Mouse (Mus musculus): Measurements from ENCODE around the gene Gja5. TPM values are rescaled to one million over a fixed set of nuclear protein-coding genes. Genes with fewer than 3 reads are reported as not detected.
"Not testable (repeated sequence)": the region's sequence is repeated elsewhere in the genome, so short reads cannot be mapped to it uniquely, and the experiment has no call there.

The Gja5 gene
- polyA plus RNA-seq, 1 experiment from 2014 or later = 3.7 TPM

DNA sequence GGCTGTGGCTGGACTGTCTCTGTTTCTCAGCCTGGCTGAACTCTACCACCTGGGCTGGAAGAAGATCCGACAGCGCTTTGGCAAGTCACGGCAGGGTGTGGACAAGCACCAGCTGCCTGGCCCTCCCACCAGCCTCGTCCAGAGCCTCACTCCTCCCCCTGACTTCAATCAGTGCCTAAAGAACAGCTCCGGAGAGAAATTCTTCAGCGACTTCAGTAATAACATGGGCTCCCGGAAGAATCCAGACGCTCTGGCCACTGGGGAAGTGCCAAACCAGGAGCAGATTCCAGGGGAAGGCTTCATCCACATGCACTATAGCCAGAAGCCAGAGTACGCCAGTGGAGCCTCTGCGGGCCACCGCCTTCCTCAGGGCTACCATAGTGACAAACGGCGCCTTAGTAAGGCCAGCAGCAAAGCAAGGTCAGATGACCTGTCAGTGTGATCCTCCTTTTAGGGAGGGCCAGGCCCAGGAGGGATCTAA lies 146.8 kb downstream of the Gja5 start:
- no peak for ATAC-seq (ENCODE audit: low FRiP score)
- Histone ChIP-seq H3K27ac (no peak overlapping the region), H3K9ac (no peak overlapping the region), H3K27me3 (no peaks in the 10 kb centered on the region), H3K4me2 (no peak overlapping the region), H3K9me3 (no peaks in the 10 kb centered on the region), H3K4me3 (no peak overlapping the region), H3K4me1 (replicated peaks) (peaks cover 17% of the 10 kb centered on the region; the same call in 1 of the 2 replicates), H3K36me3 (no peaks in the 10 kb centered on the region)
- WGBS = 46% methylated on average over 13 of the region's 13 CpGs

DNA sequence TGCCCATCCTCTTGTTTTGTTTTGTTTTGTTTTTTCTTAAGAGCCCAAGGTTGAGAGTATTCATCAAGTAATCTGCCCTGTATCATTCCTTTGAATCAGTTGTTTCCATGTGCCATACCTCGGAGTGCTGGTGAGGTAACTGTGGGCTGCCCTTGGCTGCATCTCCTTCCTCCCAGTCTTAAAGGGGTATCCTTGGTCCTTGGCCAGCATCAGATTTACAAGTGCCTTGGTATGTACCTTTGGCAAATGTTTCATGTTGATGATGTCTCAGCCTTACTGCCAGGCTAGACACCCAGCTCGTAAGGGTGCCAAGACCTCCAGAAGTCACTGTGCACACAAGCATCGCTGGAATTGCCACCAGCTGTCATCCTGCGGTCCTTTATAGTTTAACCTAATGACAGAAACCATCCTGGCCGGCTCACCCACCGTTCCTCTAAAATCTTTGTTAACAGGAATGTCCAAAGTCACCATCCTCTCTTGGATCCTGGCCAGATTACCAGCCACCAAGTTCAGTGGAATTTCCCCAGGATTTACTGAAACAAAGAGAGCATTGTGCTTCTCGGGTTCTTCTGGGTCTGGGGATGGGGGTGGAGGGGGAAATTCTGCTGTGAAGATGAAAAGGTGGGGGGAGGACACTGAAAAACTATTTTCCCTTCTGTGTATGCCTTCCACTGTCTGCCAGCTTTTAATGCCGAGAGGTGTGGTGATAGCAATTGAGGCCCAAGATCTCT lies 147.7 kb downstream of the Gja5 start:
- H3K4me3 ChIP-seq = no peak overlapping the region
- H3K9ac ChIP-seq = no peak overlapping the region
- H3K4me1 ChIP-seq (replicated peaks) = peaks cover 17% of the 10 kb centered on the region; the same call in 1 of the 2 replicates
- no peaks in the 10 kb centered on the region for H3K9me3 ChIP-seq
- 48% methylated on average over 8 of the region's 8 CpGs for whole genome bisulfite sequencing
- H3K36me3 ChIP-seq = no peaks in the 10 kb centered on the region
- no peak overlapping the region; the same call in 1 of the 2 replicates for H3K27ac ChIP-seq
- H3K27me3 ChIP-seq = no peaks in the 10 kb centered on the region
- no peak; the same call in 1 of the 2 replicates for ATAC-seq (ENCODE audit: low FRiP score)
- H3K4me2 ChIP-seq = no peak overlapping the region

DNA sequence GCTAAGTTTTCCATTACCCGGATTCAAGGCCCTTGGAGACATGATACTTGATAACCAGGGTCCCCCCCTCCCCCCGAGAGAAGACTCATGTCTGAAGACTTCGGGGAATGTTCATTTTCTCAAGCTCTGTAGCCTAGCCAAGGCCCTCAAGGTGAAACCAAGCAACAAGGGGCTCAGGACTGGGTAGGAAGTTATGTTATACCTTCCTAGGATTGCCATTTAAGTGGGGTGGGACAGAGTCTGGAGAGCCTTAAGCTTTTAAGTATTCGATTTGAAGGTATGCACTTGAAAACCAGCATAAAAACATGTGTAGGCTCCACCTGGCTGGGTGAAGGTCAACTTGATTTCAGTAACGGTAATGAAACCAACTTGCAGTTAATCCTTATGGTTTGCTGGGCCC lies 154.2 kb downstream of the Gja5 start:
- no peak overlapping the region for H3K27ac ChIP-seq

DNA sequence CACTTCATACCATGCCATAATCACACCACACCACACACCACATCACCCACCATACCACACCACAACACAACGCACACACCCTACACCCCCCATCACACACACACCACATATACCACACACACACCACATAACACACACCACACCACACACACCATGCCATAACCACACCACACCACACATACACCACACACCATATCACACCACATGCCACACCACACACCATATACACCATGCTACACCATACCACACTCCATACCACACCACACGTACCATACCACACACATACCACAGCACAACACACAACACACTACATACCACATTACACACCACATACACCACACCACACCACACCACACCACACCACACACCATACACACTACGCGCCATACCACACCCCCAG lies 155.6 kb downstream of the Gja5 start:
- no peaks in the 10 kb centered on the region for H3K9me3 ChIP-seq
- no peak overlapping the region for H3K27ac ChIP-seq
- H3K4me2 ChIP-seq = no peak overlapping the region
- no peak overlapping the region for H3K9ac ChIP-seq
- ATAC-seq (ENCODE audit: low FRiP score) = no peak
- H3K4me1 ChIP-seq (replicated peaks) = no peaks in the 10 kb centered on the region
- WGBS = 97% methylated on average over 4 of the region's 4 CpGs
- no peaks in the 10 kb centered on the region for H3K27me3 ChIP-seq
- H3K4me3 ChIP-seq = no peak overlapping the region
- no peaks in the 10 kb centered on the region for H3K36me3 ChIP-seq

More for the DNA sequence above, 154.2 kb downstream of the Gja5 start:
- H3K4me2 ChIP-seq = no peak overlapping the region
- 83% methylated on average over 5 of the region's 5 CpGs for WGBS
- no peak for ATAC-seq (ENCODE audit: low FRiP score)
- no peaks in the 10 kb centered on the region for H3K27me3 ChIP-seq
- H3K9me3 ChIP-seq = no peaks in the 10 kb centered on the region
- no peak overlapping the region for H3K4me3 ChIP-seq
- H3K4me1 ChIP-seq (replicated peaks) = no peaks in the 10 kb centered on the region
- H3K36me3 ChIP-seq = no peaks in the 10 kb centered on the region
- no peak overlapping the region for H3K9ac ChIP-seq

DNA sequence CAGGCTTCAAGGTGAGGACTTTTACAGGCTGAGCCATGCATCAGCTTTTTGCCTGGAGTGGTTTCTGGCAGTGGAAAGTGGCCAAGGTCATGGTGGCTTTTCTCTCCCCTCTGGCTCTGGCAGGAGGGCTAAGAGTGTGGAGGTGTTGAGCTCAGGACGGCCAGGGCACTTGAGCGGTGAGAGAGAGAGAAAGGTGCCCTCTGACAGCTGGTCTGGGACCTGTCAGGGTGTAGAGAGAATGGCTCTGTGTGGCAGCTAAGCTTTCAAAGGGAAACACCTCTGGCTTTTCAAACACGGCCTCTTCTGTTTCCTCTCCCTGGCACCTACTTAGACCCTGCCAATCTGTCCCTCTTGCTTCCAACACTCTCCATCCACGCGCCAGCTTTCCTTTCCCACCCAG lies 158.3 kb downstream of the Gja5 start:
- Histone ChIP-seq H3K4me3 (no peak overlapping the region), H3K9ac (no peak overlapping the region), H3K4me1 (replicated peaks) (no peaks in the 10 kb centered on the region), H3K9me3 (no peaks in the 10 kb centered on the region), H3K27ac (no peak overlapping the region), H3K4me2 (no peak overlapping the region), H3K36me3 (no peaks in the 10 kb centered on the region), H3K27me3 (no peaks in the 10 kb centered on the region)
- WGBS = 82% methylated on average over 5 of the region's 5 CpGs
- no peak for ATAC-seq (ENCODE audit: low FRiP score)

DNA sequence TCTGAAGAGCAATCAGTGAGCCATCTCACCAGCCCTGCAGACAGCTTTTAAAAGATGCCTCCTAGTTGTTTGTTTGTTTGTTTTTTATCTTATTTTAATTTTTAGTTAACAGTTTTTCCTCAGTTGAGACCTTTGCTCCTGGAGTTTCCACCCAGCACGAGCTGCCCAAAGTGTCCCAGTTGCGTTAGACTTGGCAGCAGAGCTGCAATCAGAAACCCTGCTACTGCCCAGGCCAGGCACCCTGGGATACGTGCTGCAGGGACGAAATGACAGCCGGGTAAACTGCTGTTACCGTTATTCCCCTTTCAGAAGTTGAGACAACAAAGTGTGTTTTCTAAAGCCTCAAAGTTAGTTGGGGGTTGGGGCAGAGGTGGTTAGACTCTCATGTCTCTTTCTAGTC lies 159.6 kb downstream of the Gja5 start:
- H3K4me3 ChIP-seq = no peak overlapping the region
- no peak for ATAC-seq (ENCODE audit: low FRiP score)
- no peaks in the 10 kb centered on the region for H3K36me3 ChIP-seq
- no peaks in the 10 kb centered on the region for H3K4me1 ChIP-seq (replicated peaks)
- no peaks in the 10 kb centered on the region for H3K9me3 ChIP-seq
- WGBS = 71% methylated on average over 6 of the region's 6 CpGs
- no peaks in the 10 kb centered on the region for H3K27me3 ChIP-seq
- H3K9ac ChIP-seq = no peak overlapping the region
- no peak overlapping the region for H3K27ac ChIP-seq
- no peak overlapping the region for H3K4me2 ChIP-seq

DNA sequence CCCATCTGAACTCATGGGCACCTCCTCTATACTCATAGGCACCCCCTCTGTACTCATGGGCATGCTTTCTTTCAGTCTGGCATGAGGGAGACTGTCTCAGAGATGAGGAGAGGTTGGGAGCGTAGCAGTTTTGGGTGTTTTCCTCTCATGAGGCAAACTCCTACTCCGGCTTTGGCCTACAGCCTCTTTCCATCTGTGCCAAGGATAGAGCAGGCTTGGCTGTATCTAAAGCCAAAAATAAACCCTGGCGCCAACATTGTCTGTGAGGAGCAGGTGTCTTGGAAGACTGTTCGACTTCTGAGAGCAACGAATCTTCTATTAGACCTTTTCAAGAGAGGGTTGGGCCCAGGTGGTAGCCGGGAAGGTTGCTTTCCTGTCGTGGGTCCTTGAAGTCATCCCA lies 165.1 kb downstream of the Gja5 start:
- H3K4me3 ChIP-seq; H3K27me3 ChIP-seq; H3K4me2 ChIP-seq; H3K27ac ChIP-seq; H3K36me3 ChIP-seq; ATAC-seq (ENCODE audit: low FRiP score); H3K9me3 ChIP-seq; H3K9ac ChIP-seq; H3K4me1 ChIP-seq (replicated peaks): not testable (repeated sequence)
- 95% methylated on average over 7 of the region's 7 CpGs for whole genome bisulfite sequencing

DNA sequence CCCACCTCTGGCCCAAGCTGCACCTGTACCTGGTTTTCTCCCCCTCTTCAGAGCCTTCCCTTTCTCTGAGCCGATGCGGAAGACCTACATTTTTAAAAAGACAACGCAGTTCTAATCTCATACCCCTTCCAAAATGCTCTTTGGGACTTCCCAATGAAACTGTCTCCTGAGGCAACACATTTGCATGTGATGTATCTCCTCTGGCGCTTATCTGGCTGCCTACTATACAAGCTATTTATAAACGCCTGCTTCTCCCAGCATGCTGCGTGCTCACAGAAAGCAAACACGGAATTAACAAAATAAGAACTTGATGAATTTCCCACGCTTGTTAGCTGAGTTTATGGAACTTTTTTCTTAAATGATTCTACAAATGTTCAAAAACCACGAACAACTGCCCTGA lies 167.4 kb downstream of the Gja5 start:
- not testable (repeated sequence) for H3K9me3 ChIP-seq; H3K27ac ChIP-seq; H3K4me3 ChIP-seq; H3K4me2 ChIP-seq; H3K27me3 ChIP-seq; H3K4me1 ChIP-seq (replicated peaks); ATAC-seq (ENCODE audit: low FRiP score); H3K36me3 ChIP-seq; H3K9ac ChIP-seq
- 66% methylated on average over 9 of the region's 9 CpGs for WGBS

DNA sequence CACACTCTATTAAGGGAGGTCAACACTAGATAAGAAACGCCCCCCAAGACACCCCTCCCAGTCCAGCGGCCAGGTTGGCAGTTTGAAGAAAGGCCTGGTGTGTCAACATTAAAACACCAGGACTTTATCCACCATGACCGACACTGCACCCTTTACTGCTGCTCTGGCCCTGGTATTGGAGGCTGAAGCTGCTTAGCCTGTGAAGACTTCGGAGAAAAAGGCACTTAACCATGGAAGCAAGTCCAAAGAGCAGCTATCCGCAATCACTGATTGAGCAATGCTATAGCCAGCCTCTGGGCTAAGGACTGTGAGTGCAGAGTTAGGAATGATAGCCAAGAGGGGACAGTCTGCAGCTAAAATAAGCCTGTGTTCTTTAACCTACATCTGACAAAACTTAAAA lies 167.9 kb downstream of the Gja5 start:
- ATAC-seq (ENCODE audit: low FRiP score); H3K4me2 ChIP-seq; H3K9ac ChIP-seq; H3K4me1 ChIP-seq (replicated peaks); H3K27me3 ChIP-seq; H3K4me3 ChIP-seq; H3K36me3 ChIP-seq; H3K27ac ChIP-seq; H3K9me3 ChIP-seq: not testable (repeated sequence)
- 79% methylated on average over 5 of the region's 5 CpGs for WGBS

DNA sequence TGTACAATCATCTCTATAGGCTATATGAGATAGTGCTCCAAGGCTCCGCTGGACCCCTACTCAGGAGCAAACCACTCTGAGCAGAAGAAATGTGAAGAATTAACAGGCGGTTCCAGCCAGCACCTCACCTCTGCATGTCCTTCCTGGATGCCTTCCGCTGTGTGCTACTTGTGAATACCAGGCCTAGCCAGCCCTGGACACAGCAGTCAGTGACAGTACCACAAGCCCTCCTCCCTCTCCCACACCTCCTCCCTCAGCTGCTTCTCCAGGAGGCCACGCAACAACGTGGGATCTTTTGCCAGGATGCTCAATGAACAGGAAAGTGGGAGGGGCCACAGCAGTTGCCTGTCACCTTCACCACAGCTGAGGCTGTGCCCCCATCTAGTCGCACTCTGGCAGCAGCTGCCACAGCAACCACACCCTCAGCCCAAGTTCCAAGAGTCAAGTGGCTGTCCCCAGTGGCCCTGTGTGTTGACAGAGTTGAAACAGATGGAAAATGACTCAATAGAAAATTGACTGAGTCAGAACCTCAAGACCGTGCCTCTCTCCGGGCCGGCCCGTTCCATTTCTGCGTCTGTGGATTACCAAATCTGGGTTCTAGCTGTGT lies 171.4 kb downstream of the Gja5 start:
- not testable (repeated sequence) for H3K4me3 ChIP-seq; H3K4me2 ChIP-seq; H3K9ac ChIP-seq; H3K4me1 ChIP-seq (replicated peaks); H3K9me3 ChIP-seq; ATAC-seq (ENCODE audit: low FRiP score); H3K27me3 ChIP-seq; H3K36me3 ChIP-seq; H3K27ac ChIP-seq
- 21% methylated on average over 2 of the region's 11 CpGs for WGBS

DNA sequence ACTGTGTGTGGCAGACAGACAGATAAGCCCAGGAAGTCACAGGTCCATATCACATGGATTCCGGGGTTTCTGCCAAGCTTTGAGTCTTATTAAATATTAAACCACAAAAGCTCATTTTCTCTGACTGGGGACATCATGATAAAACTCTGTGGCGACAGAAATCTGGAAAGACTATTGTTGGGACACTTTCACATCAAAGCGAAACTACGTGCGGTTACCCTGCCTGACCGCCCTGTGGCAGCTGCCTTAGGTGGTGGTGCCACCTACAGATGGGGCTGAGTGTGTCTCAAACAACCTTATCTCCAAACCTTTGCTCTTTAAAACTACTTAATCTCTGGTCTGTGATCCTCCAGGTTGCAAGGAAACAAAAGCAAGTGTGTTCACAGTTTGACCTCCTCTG lies 171.9 kb downstream of the Gja5 start:
- Histone ChIP-seq H3K4me2 (no peak overlapping the region), H3K27me3 (no peaks in the 10 kb centered on the region), H3K27ac (no peak overlapping the region), H3K4me3 (no peak overlapping the region), H3K9ac (no peak overlapping the region), H3K4me1 (replicated peaks) (no peaks in the 10 kb centered on the region), H3K36me3 (no peaks in the 10 kb centered on the region), H3K9me3 (no peaks in the 10 kb centered on the region)
- WGBS = 65% methylated on average over 6 of the region's 6 CpGs
- ATAC-seq (ENCODE audit: low FRiP score) = no peak

DNA sequence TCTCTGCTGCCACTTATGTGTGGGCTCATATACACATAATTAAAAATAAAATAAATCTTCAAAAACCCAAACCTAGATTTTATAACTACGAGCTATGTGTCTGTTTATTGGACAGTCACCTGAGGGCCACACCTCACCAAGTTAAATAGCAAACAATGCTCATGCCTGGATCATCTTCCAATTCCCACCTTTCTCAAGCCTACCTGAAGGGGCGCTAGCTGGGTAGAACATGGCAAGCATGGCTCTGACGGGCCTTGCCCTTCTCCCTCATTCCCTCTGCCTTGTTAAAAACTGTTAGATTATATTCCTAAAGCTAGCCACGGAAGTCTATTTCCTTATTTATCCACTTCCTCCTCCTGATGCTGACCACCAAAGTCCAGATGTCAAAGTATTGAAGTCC lies 173.9 kb downstream of the Gja5 start:
- ATAC-seq (ENCODE audit: low FRiP score) = no peak

DNA sequence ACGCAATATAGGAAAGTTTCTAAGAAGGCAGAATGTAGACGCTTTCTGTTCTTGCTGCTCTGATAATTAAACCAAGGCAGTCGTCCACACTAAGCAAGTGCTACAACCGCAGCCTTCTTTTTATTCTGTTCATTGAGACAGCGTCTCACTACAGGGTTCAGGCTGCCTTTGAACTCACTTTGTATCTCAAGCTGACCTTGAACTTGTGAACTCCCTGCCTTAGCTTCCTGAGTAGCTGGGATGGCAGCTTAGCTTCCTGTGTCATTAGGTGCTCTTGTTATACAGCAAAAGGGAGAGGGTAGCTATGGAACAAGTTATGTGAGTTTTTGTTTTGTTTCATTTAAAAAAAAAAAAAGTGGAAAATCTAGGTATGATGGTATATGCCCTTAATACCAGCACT lies 177.7 kb downstream of the Gja5 start:
- Histone ChIP-seq H3K9ac (no peak overlapping the region), H3K4me2 (no peak overlapping the region)
- WGBS = 86% methylated on average over 5 of the region's 5 CpGs

More for the DNA sequence above, 173.9 kb downstream of the Gja5 start:
- no peaks in the 10 kb centered on the region for H3K9me3 ChIP-seq
- H3K4me1 ChIP-seq (replicated peaks) = no peaks in the 10 kb centered on the region
- no peaks in the 10 kb centered on the region for H3K36me3 ChIP-seq
- H3K27ac ChIP-seq = no peak overlapping the region
- H3K27me3 ChIP-seq = no peaks in the 10 kb centered on the region
- no peak overlapping the region for H3K4me3 ChIP-seq
- no peak overlapping the region for H3K4me2 ChIP-seq
- no peak overlapping the region for H3K9ac ChIP-seq
- 53% methylated on average over 4 of the region's 4 CpGs for whole genome bisulfite sequencing

More for the DNA sequence above, 177.7 kb downstream of the Gja5 start:
- Histone ChIP-seq H3K4me3 (no peak overlapping the region), H3K9me3 (peaks cover 4% of the 10 kb centered on the region; the same call in 1 of the 2 replicates), H3K4me1 (replicated peaks) (no peaks in the 10 kb centered on the region), H3K36me3 (no peaks in the 10 kb centered on the region), H3K27me3 (no peaks in the 10 kb centered on the region), H3K27ac (no peak overlapping the region)
- ATAC-seq (ENCODE audit: low FRiP score) = no peak

All from hindbrain, embryonic 13.5 days (tissue).